Mouse (Mus musculus) embryonic facial prominence, embryonic 15.5 days (tissue): ENCODE results near the gene Adcy9. TPM values are rescaled to one million over a fixed set of nuclear protein-coding genes. Genes with fewer than 3 reads are reported as not detected.
"Not testable (repeated sequence)": the region's sequence is repeated elsewhere in the genome, so short reads cannot be mapped to it uniquely, and the experiment has no call there.

Experiments
- ATAC-seq: fragments of 200-750 bp; cut with Nextera tagmentation; 2 replicates; pipeline ENCODE4 v1.8.0; 2017; ENCODE audit warnings: low read depth, moderate TSS enrichment; ENCODE audit not compliant: insufficient number of reproducible peaks, low FRiP score, low TSS enrichment
- H3K27ac ChIP-seq: fragments of 300-500 bp; sonication (generic); replicated peaks from 2 replicates; pipeline ENCODE4 v1.5.1; 2015; ENCODE audit warnings: mild to moderate bottlenecking, inconsistent platforms
- H3K27me3 ChIP-seq: fragments of 300-500 bp; sonication (generic); 2 replicates; pipeline ENCODE4 v1.6.1; 2015; ENCODE audit warnings: inconsistent platforms
- H3K36me3 ChIP-seq: fragments of 300-500 bp; sonication (generic); 2 replicates; pipeline ENCODE4 v1.6.1; 2015; ENCODE audit warnings: mild to moderate bottlenecking, inconsistent platforms
- H3K4me1 ChIP-seq: fragments of 300-500 bp; sonication (generic); 2 replicates; pipeline ENCODE4 v1.6.1; 2015; ENCODE audit warnings: inconsistent platforms
- H3K4me2 ChIP-seq: fragments of 300-500 bp; sonication (generic); replicated peaks from 2 replicates; pipeline ENCODE4 v1.6.1; 2015; ENCODE audit warnings: mild to moderate bottlenecking, inconsistent platforms
- H3K4me3 ChIP-seq: fragments of 300-500 bp; sonication (generic); replicated peaks from 2 replicates; pipeline ENCODE4 v1.5.1; 2015; ENCODE audit warnings: mild to moderate bottlenecking, inconsistent platforms
- H3K9ac ChIP-seq: fragments of 300-500 bp; sonication (generic); 2 replicates; pipeline ENCODE4 v1.6.1; 2015; ENCODE audit warnings: inconsistent platforms
- H3K9me3 ChIP-seq: fragments of 300-500 bp; sonication (generic); replicated peaks from 2 replicates; pipeline ENCODE4 v1.6.1; 2016; ENCODE audit warnings: inconsistent platforms
- WGBS: fragments of 180-500 bp; shearing (Covaris S2); methylation state at CpG from one replicate; pipeline ENCODE4 v1.1.7; 2015; 5-methylcytosine and 5-hydroxymethylcytosine counted together
- polyA plus RNA-seq: library from polyadenylated mRNA; unstranded; fragments of >200 nt; fragmentation: Nextera tagmentation; extraction: Ambion mirVana; gene quantifications from 2 replicates; pipeline ENCODE4 v1.2.1, GENCODE M21; 2015

Gene Adcy9
- polyA plus RNA-seq, 1 experiment from 2014 or later = 2.2 TPM

- no peak overlapping the region for H3K27ac ChIP-seq
- H3K9me3 ChIP-seq = no peaks in the 10 kb centered on the region
- H3K4me2 ChIP-seq = peak overlapping the region; percentile 80
- no peak for ATAC-seq
- H3K4me1 ChIP-seq = peaks cover 28% of the 10 kb centered on the region
- 57% methylated on average over 9 of the region's 9 CpGs for WGBS
- H3K36me3 ChIP-seq = no peaks in the 10 kb centered on the region
- no peak overlapping the region for H3K9ac ChIP-seq
- peak overlapping the region; percentile 43 for H3K4me3 ChIP-seq
- H3K27me3 ChIP-seq = no peaks in the 10 kb centered on the region
Measured at GRCm38 (mm10) chr16:4267453-4267852, 152.8 kb downstream of the Adcy9 start.

- H3K27me3 ChIP-seq = no peaks in the 10 kb centered on the region
- H3K4me3 ChIP-seq = no peak overlapping the region
- H3K36me3 ChIP-seq = no peaks in the 10 kb centered on the region
- no peak for ATAC-seq
- WGBS = 48% methylated on average over 5 of the region's 5 CpGs
- no peak overlapping the region for H3K9ac ChIP-seq
- no peak overlapping the region for H3K27ac ChIP-seq
- H3K4me1 ChIP-seq = peaks cover 15% of the 10 kb centered on the region
- H3K4me2 ChIP-seq = no peak overlapping the region
- H3K9me3 ChIP-seq = no peaks in the 10 kb centered on the region
Measured at GRCm38 (mm10) chr16:4265351-4265750, 154.9 kb downstream of the Adcy9 start.

- no peak overlapping the region for H3K9ac ChIP-seq
- no peak overlapping the region for H3K4me2 ChIP-seq
- no peak for ATAC-seq
- 80% methylated on average over 3 of the region's 3 CpGs for WGBS
- no peaks in the 10 kb centered on the region for H3K36me3 ChIP-seq
- no peak overlapping the region for H3K4me3 ChIP-seq
- H3K9me3 ChIP-seq = no peaks in the 10 kb centered on the region
- H3K27ac ChIP-seq = no peak overlapping the region
- H3K4me1 ChIP-seq = peaks cover 12% of the 10 kb centered on the region
- no peaks in the 10 kb centered on the region for H3K27me3 ChIP-seq
Measured at GRCm38 (mm10) chr16:4263486-4263885, 156.8 kb downstream of the Adcy9 start.

GRCm38 (mm10) chr16:4257546-4257945 lies 162.8 kb downstream of the Adcy9 start:
- Histone ChIP-seq H3K9me3 (no peaks in the 10 kb centered on the region), H3K4me2 (no peak overlapping the region), H3K4me3 (no peak overlapping the region), H3K27ac (no peak overlapping the region), H3K4me1 (no peaks in the 10 kb centered on the region), H3K27me3 (no peaks in the 10 kb centered on the region), H3K36me3 (no peaks in the 10 kb centered on the region), H3K9ac (no peak overlapping the region)
- WGBS = 94% methylated on average over 2 of the region's 2 CpGs
- ATAC-seq = no peak

GRCm38 (mm10) chr16:4248791-4249190 lies 171.5 kb downstream of the Adcy9 start:
- Histone ChIP-seq H3K9me3 (no peaks in the 10 kb centered on the region), H3K27me3 (no peaks in the 10 kb centered on the region), H3K36me3 (no peaks in the 10 kb centered on the region), H3K27ac (no peak overlapping the region), H3K9ac (no peak overlapping the region), H3K4me2 (no peak overlapping the region), H3K4me3 (no peak overlapping the region), H3K4me1 (no peaks in the 10 kb centered on the region)
- ATAC-seq = no peak
- 86% methylated on average over 3 of the region's 3 CpGs for WGBS

GRCm38 (mm10) chr16:4245241-4245640 lies 175.1 kb downstream of the Adcy9 start:
- not testable (repeated sequence) for H3K4me1 ChIP-seq, H3K36me3 ChIP-seq, H3K27me3 ChIP-seq, ATAC-seq, H3K27ac ChIP-seq, H3K9ac ChIP-seq, H3K4me2 ChIP-seq, H3K4me3 ChIP-seq, H3K9me3 ChIP-seq
- WGBS = 97% methylated on average over 1 of the region's 1 CpGs

Other genes with a start within 250 kb of the Adcy9 start
- gene Crebbp, start 206.5 kb downstream of the Adcy9 start, polyA plus RNA-seq = 36.1 TPM in 2 replicates
- 42.1 and 52.8 TPM in 2 replicates for gene Srl, start 121.3 kb upstream of the Adcy9 start, polyA plus RNA-seq
- gene Tfap4, start 139.4 kb upstream of the Adcy9 start, polyA plus RNA-seq = 23.6 and 24.5 TPM in 2 replicates
- gene Glis2, start 174.2 kb upstream of the Adcy9 start, polyA plus RNA-seq = 33.2 and 33.4 TPM in 2 replicates
- 83.4 and 107 TPM in 2 replicates for gene Pam16, start 204.5 kb upstream of the Adcy9 start, polyA plus RNA-seq
- gene Vasn, start 219.4 kb upstream of the Adcy9 start, polyA plus RNA-seq = 33.7 and 36.8 TPM in 2 replicates
- gene Dnaja3, start 219.5 kb upstream of the Adcy9 start, polyA plus RNA-seq = 61.2 and 62.6 TPM in 2 replicates